Mouse (Mus musculus) hindbrain, embryonic 12.5 days (tissue): ENCODE results near the gene Carhsp1. TPM values are rescaled to one million over a fixed set of nuclear protein-coding genes. Genes with fewer than 3 reads are reported as not detected.

Experiments
- ATAC-seq: fragments of 200-750 bp; cut with Nextera tagmentation; 2 replicates; pipeline ENCODE4 v1.8.0; 2017; ENCODE audit warnings: moderate TSS enrichment; ENCODE audit not compliant: low FRiP score
- H3K27ac ChIP-seq: fragments of 300-500 bp; sonication (generic); 2 replicates; pipeline ENCODE4 v1.5.1; 2016; ENCODE audit warnings: mild to moderate bottlenecking
- H3K27me3 ChIP-seq: fragments of 300-500 bp; sonication (generic); 2 replicates; pipeline ENCODE4 v1.6.1; 2016; ENCODE audit warnings: mild to moderate bottlenecking
- H3K36me3 ChIP-seq: fragments of 300-500 bp; sonication (generic); 2 replicates; pipeline ENCODE4 v1.6.1; 2016; ENCODE audit warnings: mild to moderate bottlenecking
- H3K4me1 ChIP-seq: fragments of 300-500 bp; sonication (generic); 2 replicates; pipeline ENCODE4 v1.6.1; 2016
- H3K4me2 ChIP-seq: fragments of 300-500 bp; sonication (generic); replicated peaks from 2 replicates; pipeline ENCODE4 v1.6.1; 2016; ENCODE audit warnings: mild to moderate bottlenecking
- H3K4me3 ChIP-seq: fragments of 300-500 bp; sonication (generic); 2 replicates; pipeline ENCODE4 v1.5.1; 2016; ENCODE audit warnings: mild to moderate bottlenecking
- H3K9ac ChIP-seq: fragments of 300-500 bp; sonication (generic); 2 replicates; pipeline ENCODE4 v1.6.1; 2016; ENCODE audit warnings: mild to moderate bottlenecking, moderate library complexity
- H3K9me3 ChIP-seq: fragments of 300-500 bp; sonication (generic); replicated peaks from 2 replicates; pipeline ENCODE4 v1.6.1; 2016; ENCODE audit warnings: mild to moderate bottlenecking
- WGBS: fragments of 180-500 bp; shearing (Covaris S2); methylation state at CpG from one replicate; pipeline ENCODE4 v1.1.7; 2016; 5-methylcytosine and 5-hydroxymethylcytosine counted together
- polyA plus RNA-seq: library from polyadenylated mRNA; unstranded; fragments of >200 nt; fragmentation: Nextera tagmentation; extraction: Ambion mirVana; gene quantifications from 2 replicates; pipeline ENCODE4 v1.2.1, GENCODE M21; 2016

Carhsp1 gene
- polyA plus RNA-seq, 1 experiment from 2014 or later, result 229 TPM

- H3K4me3 ChIP-seq, result no peak overlapping the region
- peaks cover 66% of the 10 kb centered on the region for H3K36me3 ChIP-seq
- no peak for ATAC-seq
- WGBS, result 81% methylated on average over 2 of the region's 2 CpGs
- H3K4me1 ChIP-seq, result no peaks in the 10 kb centered on the region
- H3K27me3 ChIP-seq, result no peaks in the 10 kb centered on the region
- H3K9ac ChIP-seq, result no peak overlapping the region
- H3K4me2 ChIP-seq, result no peak overlapping the region
- no peaks in the 10 kb centered on the region for H3K9me3 ChIP-seq
- H3K27ac ChIP-seq, result no peak overlapping the region
These were observed 15.7 kb downstream of the Carhsp1 start for GRCm38 (mm10) chr16:8656256-8656655.

DNA sequence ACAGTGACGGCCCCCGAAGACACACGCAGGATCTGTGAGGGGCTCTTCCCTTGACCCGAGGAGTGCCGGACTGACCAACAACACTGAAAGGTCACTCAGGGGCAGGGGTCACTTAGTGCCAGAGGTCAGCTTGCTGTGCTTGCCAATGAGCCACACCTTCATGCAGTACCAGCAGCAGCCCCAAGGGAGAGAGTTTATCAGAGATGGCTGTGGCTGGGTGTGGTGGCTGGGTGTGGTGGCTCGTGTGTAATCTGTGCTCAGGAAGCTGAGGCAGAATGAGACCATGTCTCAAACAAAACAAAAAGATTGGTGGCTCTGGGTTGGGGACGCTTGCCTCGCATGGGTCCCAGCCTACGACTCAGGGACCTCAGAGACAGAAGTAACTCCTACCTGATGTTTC lies 16.4 kb downstream of the Carhsp1 start:
- no peak for ATAC-seq
- H3K27me3 ChIP-seq, result no peaks in the 10 kb centered on the region
- H3K27ac ChIP-seq, result no peak overlapping the region
- H3K4me2 ChIP-seq, result no peak overlapping the region
- 86% methylated on average over 9 of the region's 9 CpGs for WGBS
- no peak overlapping the region for H3K4me3 ChIP-seq
- peaks cover 68% of the 10 kb centered on the region for H3K36me3 ChIP-seq
- no peak overlapping the region for H3K9ac ChIP-seq
- H3K9me3 ChIP-seq, result no peaks in the 10 kb centered on the region
- H3K4me1 ChIP-seq, result no peaks in the 10 kb centered on the region

DNA sequence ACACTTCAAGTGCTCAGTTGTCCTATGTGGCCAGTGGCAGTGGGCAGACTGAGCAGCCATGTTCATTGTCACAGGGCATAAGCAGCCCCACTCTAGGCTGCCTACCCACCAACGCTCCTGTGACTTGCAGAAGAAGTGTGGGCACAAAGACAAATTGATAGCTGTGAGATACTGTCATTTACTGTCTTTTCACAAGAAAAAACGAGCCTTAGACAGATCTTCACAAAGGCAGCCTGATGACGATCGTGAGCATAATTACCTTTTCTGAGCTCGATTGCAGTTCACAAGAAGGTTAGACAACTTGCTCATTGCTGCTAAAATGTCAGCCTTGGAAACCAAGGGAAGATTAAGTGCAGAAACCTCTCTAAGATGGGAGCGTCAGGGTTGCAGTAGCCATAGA lies 16.8 kb downstream of the Carhsp1 start:
- peaks cover 65% of the 10 kb centered on the region for H3K36me3 ChIP-seq
- H3K27me3 ChIP-seq, result no peaks in the 10 kb centered on the region
- ATAC-seq, result no peak
- no peaks in the 10 kb centered on the region for H3K9me3 ChIP-seq
- H3K4me3 ChIP-seq, result no peak overlapping the region
- H3K4me1 ChIP-seq, result no peaks in the 10 kb centered on the region
- H3K9ac ChIP-seq, result no peak overlapping the region
- WGBS, result 87% methylated on average over 6 of the region's 6 CpGs
- H3K27ac ChIP-seq, result no peak overlapping the region
- no peak overlapping the region for H3K4me2 ChIP-seq

DNA sequence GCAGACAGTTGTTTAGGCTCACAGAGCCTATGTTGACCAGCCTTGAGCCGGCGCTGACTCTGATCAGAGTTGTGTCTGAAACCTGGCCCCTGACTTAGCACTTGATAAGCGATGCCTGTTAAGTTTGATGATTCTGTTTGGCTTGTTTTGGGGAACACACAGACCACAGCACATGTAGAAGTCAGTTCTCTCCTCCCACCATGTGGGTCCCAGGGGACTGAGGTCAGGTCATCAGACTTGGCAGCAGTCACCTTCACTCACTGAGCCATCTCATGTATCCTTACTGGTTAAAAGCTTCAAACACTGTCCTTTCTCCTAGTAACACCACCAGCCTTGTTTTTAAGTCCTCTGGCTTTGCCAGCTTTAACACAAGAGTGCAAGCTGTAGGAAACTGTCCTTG lies 21.9 kb downstream of the Carhsp1 start:
- Histone ChIP-seq H3K9ac (no peak overlapping the region), H3K9me3 (no peaks in the 10 kb centered on the region), H3K36me3 (peaks cover 84% of the 10 kb centered on the region), H3K27me3 (no peaks in the 10 kb centered on the region), H3K4me1 (no peaks in the 10 kb centered on the region), H3K27ac (no peak overlapping the region), H3K4me2 (no peak overlapping the region), H3K4me3 (no peak overlapping the region)
- ATAC-seq, result no peak
- 97% methylated on average over 3 of the region's 3 CpGs for WGBS

DNA sequence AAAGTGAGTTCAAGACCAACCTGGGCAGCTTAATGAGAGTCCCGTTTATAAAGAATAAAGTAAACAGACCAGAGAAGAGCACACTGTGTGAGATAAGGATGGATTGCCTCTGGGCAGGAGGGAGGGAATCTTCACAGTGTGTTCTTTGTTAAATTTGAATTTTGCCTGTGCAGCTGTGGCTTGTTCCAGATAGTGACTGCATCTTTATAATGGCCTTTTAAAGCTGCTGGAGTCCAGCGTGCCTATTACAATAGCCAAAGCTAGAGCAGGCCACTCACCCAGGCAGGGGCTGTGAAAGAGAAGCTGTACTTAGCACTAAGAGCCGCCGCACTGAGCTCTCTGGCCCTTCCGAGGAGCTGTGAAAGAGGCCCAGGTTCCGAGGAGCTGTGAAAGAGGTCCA lies 26.4 kb downstream of the Carhsp1 start:
- Histone ChIP-seq H3K36me3 (peaks cover 79% of the 10 kb centered on the region), H3K9ac (no peak overlapping the region), H3K4me2 (no peak overlapping the region), H3K9me3 (no peaks in the 10 kb centered on the region), H3K27ac (no peak overlapping the region), H3K4me1 (no peaks in the 10 kb centered on the region), H3K4me3 (no peak overlapping the region), H3K27me3 (no peaks in the 10 kb centered on the region)
- no peak for ATAC-seq
- 89% methylated on average over 6 of the region's 6 CpGs for WGBS

DNA sequence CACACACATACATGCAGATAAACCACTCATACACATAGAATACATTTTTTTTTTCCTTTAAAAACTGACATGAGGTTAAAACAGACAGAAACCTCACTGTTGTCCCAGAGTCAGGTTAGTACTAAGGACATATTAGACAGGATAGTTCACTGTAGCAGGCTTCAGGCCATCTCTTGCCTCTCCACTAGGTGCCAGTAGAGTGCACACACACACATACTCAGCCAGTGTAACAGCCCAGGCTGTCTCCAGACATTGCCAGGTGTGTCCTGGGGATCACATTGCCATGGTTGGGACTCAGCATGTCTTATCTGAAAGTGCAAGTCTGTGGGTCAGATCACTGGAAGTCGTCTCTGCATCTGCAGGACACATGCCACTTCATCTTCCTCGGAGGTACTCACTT lies 28.1 kb downstream of the Carhsp1 start:
- H3K36me3 ChIP-seq, result peaks cover 65% of the 10 kb centered on the region
- ATAC-seq, result no peak
- 84% methylated on average over 2 of the region's 2 CpGs for WGBS

DNA sequence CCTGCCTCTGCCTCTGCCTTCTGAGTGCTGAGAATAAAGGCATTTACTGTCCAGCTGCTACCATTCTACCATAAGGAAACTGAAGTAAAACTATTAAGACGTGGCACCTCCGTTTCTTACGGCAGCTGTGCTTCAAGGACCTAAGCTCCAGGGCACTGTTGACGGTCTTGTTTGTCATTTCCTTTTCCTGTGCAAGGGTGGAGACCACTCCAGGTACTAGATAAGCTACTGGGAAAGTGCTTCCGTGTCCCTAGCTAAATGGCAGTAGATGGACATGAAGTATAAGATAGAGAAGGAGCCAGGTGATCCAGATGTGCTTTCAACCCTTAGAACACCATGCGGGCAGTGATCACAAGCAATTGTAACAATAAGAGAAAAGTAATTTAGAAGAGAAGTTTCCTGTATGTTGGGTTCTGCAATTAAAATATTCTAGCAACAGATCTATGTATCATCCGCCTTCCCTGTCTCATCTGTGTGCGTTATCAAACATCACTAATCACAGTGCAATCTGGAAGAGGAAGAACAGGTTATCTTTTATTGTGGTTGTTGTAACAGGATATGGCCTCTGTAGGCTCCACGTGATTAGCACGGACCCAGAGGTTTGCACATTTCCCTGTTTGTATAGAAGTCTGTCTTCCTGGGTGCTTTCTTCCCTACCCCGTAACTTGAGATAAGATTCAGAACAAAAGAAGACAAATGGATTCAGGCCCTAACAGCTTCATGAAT lies 32.3 kb downstream of the Carhsp1 start:
- H3K4me1 ChIP-seq, result peaks cover 26% of the 10 kb centered on the region
- H3K36me3 ChIP-seq, result peaks cover 37% of the 10 kb centered on the region
- no peak overlapping the region for H3K4me3 ChIP-seq
- H3K27me3 ChIP-seq, result no peaks in the 10 kb centered on the region
- WGBS, result 88% methylated on average over 11 of the region's 11 CpGs
- H3K27ac ChIP-seq, result no peak overlapping the region
- H3K9ac ChIP-seq, result no peak overlapping the region
- no peak overlapping the region for H3K4me2 ChIP-seq
- ATAC-seq, result no peak
- no peaks in the 10 kb centered on the region for H3K9me3 ChIP-seq

More for the DNA sequence above, 28.1 kb downstream of the Carhsp1 start:
- no peak overlapping the region for H3K4me2 ChIP-seq
- H3K4me1 ChIP-seq, result peaks cover under 1% of the 10 kb centered on the region
- H3K9me3 ChIP-seq, result no peaks in the 10 kb centered on the region
- H3K4me3 ChIP-seq, result no peak overlapping the region
- H3K27me3 ChIP-seq, result no peaks in the 10 kb centered on the region
- no peak overlapping the region for H3K9ac ChIP-seq
- H3K27ac ChIP-seq, result no peak overlapping the region

DNA sequence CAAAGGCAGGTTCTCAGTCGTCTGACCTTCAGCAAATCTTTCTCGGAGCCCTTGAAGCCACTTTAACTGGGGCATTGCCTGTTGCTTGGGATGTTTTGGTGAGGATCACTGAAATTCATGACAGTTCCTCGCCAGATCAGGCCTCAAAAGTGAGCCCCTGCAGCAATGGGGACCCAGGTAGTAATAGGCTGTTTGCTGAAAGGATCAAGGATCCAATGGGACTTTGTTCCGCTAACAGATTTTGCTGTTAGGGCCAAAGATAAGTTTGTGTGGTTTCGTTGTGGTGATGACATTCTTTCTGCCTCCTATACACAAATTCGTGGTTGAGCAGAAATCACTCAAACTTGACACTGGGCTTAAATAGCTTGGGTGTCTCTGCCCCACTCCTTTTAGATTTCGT lies 33.8 kb downstream of the Carhsp1 start:
- Histone ChIP-seq H3K4me1 (peaks cover 26% of the 10 kb centered on the region), H3K4me2 (peak overlapping the region; percentile 85), H3K27me3 (no peaks in the 10 kb centered on the region), H3K27ac (no peak overlapping the region), H3K9ac (peak overlapping the region; percentile 85), H3K36me3 (peaks cover 24% of the 10 kb centered on the region), H3K9me3 (no peaks in the 10 kb centered on the region), H3K4me3 (peak overlapping the region; percentile 82)
- 48% methylated on average over 7 of the region's 7 CpGs for WGBS
- ATAC-seq, result no peak

- Histone ChIP-seq H3K4me1 (peaks cover 26% of the 10 kb centered on the region), H3K27me3 (no peaks in the 10 kb centered on the region), H3K4me2 (peak within 1 kb of the TSS; percentile 85), H3K27ac (peak within 1 kb of the TSS; percentile 86), H3K4me3 (peak within 1 kb of the TSS; percentile 82), H3K36me3 (peaks cover 22% of the 10 kb centered on the region), H3K9ac (peak within 1 kb of the TSS; percentile 85), H3K9me3 (no peaks in the 10 kb centered on the region)
- under 1% methylated on average over 59 of the region's 59 CpGs for WGBS
- peak; percentile 92 for ATAC-seq
These were observed 34.5 kb downstream of the Carhsp1 start, which contains the start of the genes Pmm2 and Tmem186 for GRCm38 (mm10) chr16:8637217-8638051. Gene Pmm2, plus strand, starts transcription at chr16:8637674. Gene Tmem186, minus strand, starts transcription at chr16:8637712.

- Histone ChIP-seq H3K4me1 (peaks cover 26% of the 10 kb centered on the region), H3K36me3 (peaks cover 23% of the 10 kb centered on the region), H3K4me2 (peak overlapping the region; percentile 85), H3K27ac (peak overlapping the region; percentile 86), H3K4me3 (peak overlapping the region; percentile 82), H3K9me3 (no peaks in the 10 kb centered on the region), H3K27me3 (no peaks in the 10 kb centered on the region), H3K9ac (peak overlapping the region; percentile 85)
- ATAC-seq, result peak; percentile 11
- WGBS, result 1% methylated on average over 13 of the region's 13 CpGs
These were observed 35.1 kb downstream of the Carhsp1 start for GRCm38 (mm10) chr16:8636867-8637216.

DNA sequence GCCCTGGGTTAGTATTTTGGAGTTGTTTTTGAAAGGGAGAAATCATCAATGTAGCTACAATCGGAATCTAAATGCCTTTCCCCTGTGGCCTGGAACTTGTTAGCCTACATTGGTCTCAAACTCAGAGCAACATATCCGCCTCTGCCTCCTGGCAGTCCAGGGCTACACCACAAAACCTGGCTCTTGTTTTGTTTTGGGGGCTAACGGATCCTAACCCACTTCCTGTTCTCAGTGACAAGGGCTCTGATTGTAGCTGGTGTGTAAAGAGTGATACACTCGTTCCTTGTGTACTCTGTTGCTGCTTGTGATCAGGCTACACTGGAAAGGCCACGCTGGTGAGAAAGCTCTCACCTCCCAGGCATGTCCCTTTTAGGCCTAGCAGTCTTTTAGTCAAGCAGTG lies 40.5 kb downstream of the Carhsp1 start:
- H3K36me3 ChIP-seq, result peaks cover 17% of the 10 kb centered on the region
- 90% methylated on average over 5 of the region's 5 CpGs for WGBS
- H3K4me1 ChIP-seq, result peaks cover 13% of the 10 kb centered on the region
- H3K4me2 ChIP-seq, result no peak overlapping the region
- no peaks in the 10 kb centered on the region for H3K27me3 ChIP-seq
- no peak overlapping the region for H3K9ac ChIP-seq
- no peak overlapping the region for H3K27ac ChIP-seq
- H3K4me3 ChIP-seq, result no peak overlapping the region
- H3K9me3 ChIP-seq, result no peaks in the 10 kb centered on the region
- ATAC-seq, result no peak

DNA sequence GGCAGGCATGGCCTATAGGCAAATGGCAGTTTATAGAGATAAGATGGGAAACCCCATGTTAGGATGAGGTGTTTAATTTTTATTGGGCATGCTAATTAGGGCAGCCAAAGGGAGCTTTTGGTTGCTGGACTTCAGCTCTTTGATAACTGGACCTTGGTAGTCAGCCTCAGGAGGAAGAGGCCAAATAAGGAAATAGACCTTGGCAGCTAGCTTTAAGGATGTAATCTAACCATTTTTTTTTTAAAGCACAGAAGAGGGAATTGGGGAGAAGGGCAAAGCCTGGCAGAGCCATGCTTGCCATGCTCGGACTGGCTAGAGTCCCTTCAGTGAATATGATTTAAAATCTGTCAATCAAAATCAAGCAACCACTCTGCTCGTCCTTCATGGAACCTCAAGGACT lies 41.5 kb downstream of the Carhsp1 start:
- Histone ChIP-seq H3K27me3 (no peaks in the 10 kb centered on the region), H3K4me1 (peaks cover 3% of the 10 kb centered on the region; the same call in 1 of the 2 replicates), H3K4me3 (no peak overlapping the region), H3K27ac (no peak overlapping the region), H3K4me2 (no peak overlapping the region), H3K9ac (no peak overlapping the region), H3K36me3 (peaks cover 13% of the 10 kb centered on the region), H3K9me3 (no peaks in the 10 kb centered on the region)
- WGBS, result 83% methylated on average over 2 of the region's 2 CpGs
- ATAC-seq, result no peak
